Mouse (Mus musculus): ENCODE data around the gene Dis3l.

DNA sequence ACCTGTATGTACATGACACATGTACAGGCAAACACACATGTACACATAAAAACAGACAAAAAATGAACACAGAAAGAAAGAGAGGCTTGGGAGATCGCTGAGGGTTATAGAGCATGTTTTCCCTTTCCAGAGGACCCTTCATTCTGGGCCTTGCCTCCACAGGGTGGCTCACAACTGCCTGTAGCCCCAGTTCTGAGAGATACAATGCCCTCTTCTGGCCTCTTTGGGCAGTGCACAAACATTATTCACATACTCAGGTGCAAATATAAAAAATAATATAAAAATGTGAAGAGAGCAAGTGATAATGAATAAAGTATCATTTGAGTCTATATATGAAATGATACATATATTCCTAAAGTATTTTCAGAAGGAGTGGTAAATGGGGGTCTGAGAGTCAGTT lies 66.2 kb downstream of the Dis3l start:
- TF ChIP-seq GATA1 (IDR thresholded peaks at IDR 0.05; ENCODE audit: low read length) (no peak), TAL1 (IDR thresholded peaks at IDR 0.05; ENCODE audit: low read length) (no peak)
